Comparison of ENCODE assay signal across 9 mouse cellular contexts in the genomic region with DNA sequence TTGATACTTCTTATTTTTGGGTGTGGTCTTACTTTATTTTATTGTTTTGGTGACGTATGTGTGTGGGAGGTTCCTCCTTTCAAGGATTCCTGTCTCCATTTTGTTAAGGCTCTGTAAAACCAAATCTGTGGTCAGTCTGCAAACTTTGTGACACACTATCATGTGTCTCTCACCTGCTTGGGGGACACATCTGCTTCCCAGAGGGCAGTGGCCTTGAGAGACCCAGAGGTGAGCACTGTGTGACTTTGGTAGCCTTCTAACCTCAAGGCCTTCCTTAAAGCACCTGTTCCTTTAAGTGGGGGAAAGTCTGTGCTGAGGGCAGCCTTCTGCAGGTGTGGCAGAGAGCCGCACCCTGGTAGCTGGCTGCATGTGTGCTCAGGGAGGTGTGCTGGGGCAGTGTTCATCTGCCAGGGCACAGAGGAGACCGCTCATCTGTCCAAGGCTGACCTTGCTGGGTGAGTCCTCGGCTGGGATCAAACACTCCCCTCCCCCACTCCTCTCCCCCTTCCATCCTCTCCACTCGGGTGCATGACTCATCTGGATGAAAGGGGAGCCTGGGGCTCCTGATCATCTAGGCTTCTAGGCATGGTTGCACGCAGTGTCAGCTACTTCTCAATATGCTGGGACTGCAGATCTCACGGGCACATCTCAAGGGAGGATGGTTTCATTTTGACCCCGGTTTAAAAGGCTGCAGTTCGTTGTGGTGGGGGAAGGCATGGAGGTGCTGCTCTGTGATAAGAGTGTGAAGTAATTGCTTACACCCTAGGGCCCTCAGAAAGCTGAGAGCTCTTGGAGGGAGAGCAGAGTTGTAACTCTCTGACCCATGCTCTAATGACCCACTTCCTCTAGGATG. TPM values are rescaled to one million over a fixed set of nuclear protein-coding genes. Genes with fewer than 3 reads are reported as not detected.
DNase-seq lines count a peak whose midpoint lies in the region; ATAC-seq lines count a peak whose summit lies in the region.
"Had no signal": no experiment of that assay in that cellular context is flagged by ENCODE, and none has a peak within 500 bp of the region (broad histone marks: within the 10 kb centered on the region; RNA-seq: fewer than 3 reads in every experiment).

No protein-coding gene starts in this region.

- DNase-seq in heart, postnatal 25 days (ENCODE audit: low spot score): no peak
- peak; percentile 83 for DNase-seq in A20 (ENCODE audit: low read depth, low spot score)
- peak; percentile 76 to 82 for DNase-seq in natural killer cell, adult 2 months (ENCODE audit: low spot score in 2 of 2)
- no peak for DNase-seq in right cerebral cortex, postnatal 36 days (ENCODE audit: low spot score in 2 of 2)
- no peak for DNase-seq in embryo, embryonic 9.5 days (ENCODE audit: extremely low spot score)
- DNase-seq in frontal cortex, postnatal 36 days (ENCODE audit: low spot score in 2 of 2): no peak

- peaks cover 14% of the 10 kb centered on the region for H3K4me1 ChIP-seq in heart, embryonic 12.5 days (replicated peaks)

- H3K9ac ChIP-seq in heart, embryonic 12.5 days: no peak overlapping the region
- H3K9ac ChIP-seq: liver, embryonic 15.5 days had no signal

- no peak overlapping the region for H3K27ac ChIP-seq in heart, embryonic 12.5 days (ENCODE audit: poor library complexity, severe bottlenecking)
- H3K27ac ChIP-seq: liver, embryonic 15.5 days had no signal

- H3K9me3 ChIP-seq in heart, embryonic 12.5 days (replicated peaks): no peaks in the 10 kb centered on the region
- H3K9me3 ChIP-seq: liver, embryonic 15.5 days had no signal

- WGBS in heart, embryonic 12.5 days: 31% methylated on average over 9 of the region's 9 CpGs

- peak overlapping the region; percentile 9; the same call in 1 of the 2 replicates for H3K4me2 ChIP-seq in heart, embryonic 12.5 days
- H3K4me2 ChIP-seq: liver, embryonic 15.5 days had no signal

- peaks cover 5% of the 10 kb centered on the region for H3K27me3 ChIP-seq in heart, embryonic 12.5 days (replicated peaks)
- H3K27me3 ChIP-seq: liver, embryonic 15.5 days had no signal

- no peaks in the 10 kb centered on the region for H3K36me3 ChIP-seq in heart, embryonic 12.5 days
- H3K36me3 ChIP-seq: liver, embryonic 15.5 days had no signal

- ATAC-seq in heart, embryonic 12.5 days (ENCODE audit: insufficient number of reproducible peaks, low FRiP score): no peak
- ATAC-seq in common myeloid progenitor, adult 5-6 weeks (replicated peaks; ENCODE audit: low read depth, poor library complexity, severe bottlenecking): peak; percentile 53

- intact Hi-C loops in heart, postnatal 25 days (cut with DNase I): no loop called here

- no peak overlapping the region for H3K4me3 ChIP-seq in heart, embryonic 12.5 days
- H3K4me3 ChIP-seq: liver, embryonic 15.5 days had no signal

RNA-seq across cellular contexts. Expression of gene Gm1043, which starts 34.4 kb away (rescaled TPM):
- polyA plus RNA-seq in heart, embryonic 12.5 days (2016; fragmentation: Nextera tagmentation; extraction: Ambion mirVana): not detected in 2 replicates
- not detected for total RNA-seq in heart, postnatal 25 days (2021)
- total RNA-seq in common myeloid progenitor, adult 5-6 weeks (2017): not detected in 2 replicates
- polyA plus RNA-seq: liver, embryonic 15.5 days had no signal

Comparison
In these comparisons a context has a peak if more than half of its experiments do, and no peak if none do; other contexts are left out.
1. DNase-seq: peak in A20 (single experiment) and natural killer cell, adult 2 months (2 of 2); none in heart, postnatal 25 days (single experiment), right cerebral cortex, postnatal 36 days (0 of 2), embryo, embryonic 9.5 days (single experiment) and frontal cortex, postnatal 36 days (0 of 2).